Mouse (Mus musculus) MEL (cell line): ENCODE results near the gene Mpv17l2. TPM values are rescaled to one million over a fixed set of nuclear protein-coding genes. Genes with fewer than 3 reads are reported as not detected.

ENCODE experiments used
- DNase-seq: peaks from one replicate; pipeline ENCODE4 v3.0.0; 2011; ENCODE audit warnings: low read depth, low spot score
- H3K27ac ChIP-seq: 2 replicates; pipeline ENCODE4 v1.5.1; 2012; ENCODE audit warnings: low read depth, mild to moderate bottlenecking, control low read depth, low read length, moderate library complexity; ENCODE audit not compliant: control insufficient read depth
- H3K27me3 ChIP-seq, 2 experiments: fragments of 150-350 bp in 1 of 2; sonication (generic) in 1 of 2; 2 replicates each; pipeline ENCODE4 v1.6.1; 2012; ENCODE audit warnings: low read length in 2 of 2, mild to moderate bottlenecking in 2 of 2, improper control_type of control experiment in 1 of 2, moderate library complexity in 1 of 2; ENCODE audit not compliant: insufficient read depth in 2 of 2, control insufficient read depth in 1 of 2
- H3K36me3 ChIP-seq, 2 experiments: 2 replicates each; pipeline ENCODE4 v1.6.1; 2012 to 2014; ENCODE audit warnings: low read length in 2 of 2, improper control_type of control experiment in 1 of 2, inconsistent platforms in 1 of 2, mild to moderate bottlenecking in 1 of 2; ENCODE audit not compliant: insufficient read depth in 2 of 2, control insufficient read depth in 1 of 2
- H3K4me1 ChIP-seq, 2 experiments: fragments of 150-350 bp in 1 of 2; sonication (generic) in 1 of 2; 2 replicates each; pipeline ENCODE4 v1.6.1; 2012; ENCODE audit warnings: low read length in 2 of 2, improper control_type of control experiment in 1 of 2, mild to moderate bottlenecking in 1 of 2; ENCODE audit not compliant: insufficient read depth in 2 of 2, control insufficient read depth in 1 of 2
- H3K4me3 ChIP-seq, 2 experiments: fragments of 150-350 bp in 1 of 2; sonication (generic) in 1 of 2; 2 replicates each; pipeline ENCODE4 v1.5.1; 2012; ENCODE audit warnings: low read depth in 2 of 2, low read length in 2 of 2, mild to moderate bottlenecking in 2 of 2, moderate library complexity in 2 of 2, control low read depth in 1 of 2, improper control_type of control experiment in 1 of 2; ENCODE audit not compliant: control insufficient read depth in 1 of 2, insufficient read depth in 1 of 2
- H3K79me2 ChIP-seq: 2 replicates; pipeline ENCODE4 v1.6.1; 2012; ENCODE audit warnings: mild to moderate bottlenecking, low read length, moderate library complexity; ENCODE audit not compliant: control insufficient read depth, poor library complexity, insufficient read depth
- H3K9ac ChIP-seq: 2 replicates; pipeline ENCODE4 v1.6.1; 2012; ENCODE audit warnings: low read depth, mild to moderate bottlenecking, control low read depth, low read length, moderate library complexity; ENCODE audit not compliant: control insufficient read depth, poor library complexity, severe bottlenecking
- H3K9me3 ChIP-seq: fragments of 150-350 bp; sonication (generic); replicated peaks from 2 replicates; pipeline ENCODE4 v1.6.1; 2012; ENCODE audit warnings: mild to moderate bottlenecking, low read length, improper control_type of control experiment, moderate library complexity; ENCODE audit not compliant: insufficient read depth
- BHLHE40 ChIP-seq: IDR thresholded peaks from 2 replicates; pipeline ENCODE4 v1.6.1; 2012; ENCODE audit warnings: low read depth, mild to moderate bottlenecking, inconsistent platforms, low read length, improper control_type of control experiment, borderline replicate concordance
- CHD1 ChIP-seq: IDR thresholded peaks from 2 replicates; pipeline ENCODE4 v1.6.1; 2012; ENCODE audit warnings: low read depth, mild to moderate bottlenecking, inconsistent platforms, low read length, improper control_type of control experiment
- E2F4 ChIP-seq: IDR thresholded peaks from 2 replicates; pipeline ENCODE4 v1.6.1; 2011; ENCODE audit warnings: low read depth, low read length, improper control_type of control experiment, borderline replicate concordance
- ELF1 ChIP-seq: IDR thresholded peaks from 2 replicates; pipeline ENCODE4 v1.6.1; 2014; ENCODE audit warnings: low read depth, mild to moderate bottlenecking, inconsistent platforms, low read length, improper control_type of control experiment, moderate library complexity
- EP300 ChIP-seq, 2 experiments: IDR thresholded peaks; 2 replicates each; pipeline ENCODE4 v1.6.1; 2011; ENCODE audit warnings: improper control_type of control experiment in 2 of 2, low read length in 2 of 2, low read depth in 1 of 2, mild to moderate bottlenecking in 1 of 2
- ETS1 ChIP-seq: IDR thresholded peaks from 2 replicates; pipeline ENCODE4 v1.6.1; 2012; ENCODE audit warnings: low read depth, mild to moderate bottlenecking, inconsistent platforms, low read length, improper control_type of control experiment, moderate library complexity
- HCFC1 ChIP-seq: IDR thresholded peaks from 2 replicates; pipeline ENCODE4 v1.6.1; 2012; ENCODE audit warnings: low read depth, mild to moderate bottlenecking, inconsistent platforms, low read length, improper control_type of control experiment, moderate library complexity
- MAZ ChIP-seq: IDR thresholded peaks from 2 replicates; pipeline ENCODE4 v1.6.1; 2012; ENCODE audit warnings: low read depth, mild to moderate bottlenecking, inconsistent platforms, low read length, improper control_type of control experiment
- MEF2A ChIP-seq: IDR thresholded peaks from 2 replicates; pipeline ENCODE4 v1.6.1; 2014; ENCODE audit warnings: low read depth, mild to moderate bottlenecking, inconsistent platforms, low read length, improper control_type of control experiment; ENCODE audit not compliant: poor library complexity, insufficient replicate concordance, severe bottlenecking; ENCODE audit errors: extremely low read depth
- MYB ChIP-seq: IDR thresholded peaks from 2 replicates; pipeline ENCODE4 v1.6.1; 2011; ENCODE audit warnings: mild to moderate bottlenecking, low read depth, low read length, improper control_type of control experiment
- NELFE ChIP-seq: IDR thresholded peaks from 2 replicates; pipeline ENCODE4 v1.6.1; 2011; ENCODE audit warnings: low read depth, low read length, improper control_type of control experiment
- POLR2A ChIP-seq, 2 experiments: IDR thresholded peaks; 2 replicates each; pipeline ENCODE4 v1.6.1; 2011 to 2012; ENCODE audit warnings: low read length in 2 of 2, mild to moderate bottlenecking in 2 of 2, control low read depth in 1 of 2, improper control_type of control experiment in 1 of 2, low read depth in 1 of 2, moderate library complexity in 1 of 2; ENCODE audit not compliant: control insufficient read depth in 1 of 2, insufficient read depth in 1 of 2, poor library complexity in 1 of 2
- POLR2AphosphoS2 ChIP-seq: IDR thresholded peaks from 2 replicates; pipeline ENCODE4 v1.6.1; 2011; ENCODE audit warnings: low read length, improper control_type of control experiment
- RCOR1 ChIP-seq: IDR thresholded peaks from 2 replicates; pipeline ENCODE4 v1.6.1; 2012; ENCODE audit warnings: low read depth, mild to moderate bottlenecking, inconsistent platforms, low read length, improper control_type of control experiment
- SIN3A ChIP-seq: IDR thresholded peaks from 2 replicates; pipeline ENCODE4 v1.6.1; 2012; ENCODE audit warnings: low read length, improper control_type of control experiment, inconsistent platforms
- TAL1 ChIP-seq: IDR thresholded peaks from 2 replicates; pipeline ENCODE4 v1.6.1; 2012; ENCODE audit warnings: mild to moderate bottlenecking, inconsistent platforms, low read length, moderate library complexity, mixed read lengths
- USF1 ChIP-seq: IDR thresholded peaks from 2 replicates; pipeline ENCODE4 v1.6.1; 2014; ENCODE audit warnings: low read depth, mild to moderate bottlenecking, inconsistent platforms, low read length, improper control_type of control experiment, moderate library complexity
- polyA plus RNA-seq, 2 experiments: library from polyadenylated mRNA; stranded (reverse) in 1 of 2; unstranded in 1 of 2; fragments of >175 nt in 1 of 2; fragments of >200 nt in 1 of 2; gene quantifications; 2 replicates each; pipeline versions ENCODE4 v1.2.1 to v1.2.4; 2012; ENCODE audit warnings: low replicate concordance in 2 of 2, low read depth in 1 of 2; ENCODE audit not compliant: insufficient read length in 2 of 2, insufficient read depth in 1 of 2, missing spikeins in 1 of 2
- total RNA-seq: library from RNA; depleted of rRNA; stranded (reverse); fragments of 300-350 nt; gene quantifications from 2 replicates; pipeline ENCODE4 v1.2.3, GENCODE M21; 2012

The Mpv17l2 gene
- total and polyA plus RNA-seq, 3 experiments, result 52.8 to 102 TPM; not detected in 1

GRCm38 (mm10) chr8:70754043-70754870 lies 6.5 kb downstream of the Mpv17l2 start, which contains the start of gene Rab3a (continued):
- no peak for TF ChIP-seq E2F4
- no peak for TF ChIP-seq TAL1
- peak; percentile 63 for TF ChIP-seq NELFE
- no peak; the same call in 1 of the 2 replicates for TF ChIP-seq USF1

- peak; percentile 77 for TF ChIP-seq POLR2AphosphoS2
- TF ChIP-seq HCFC1, result peak; percentile 56; the same call in 1 of the 2 replicates
- TF ChIP-seq CHD1, result no peak
- TF ChIP-seq ETS1, result no peak
- 0 out of 2 replicates have a peak, but pooled peaks have one; percentile 3 for TF ChIP-seq BHLHE40
- TF ChIP-seq EP300 (IDR thresholded peaks at IDR 0.05; ENCODE audit: low read depth in 1 of 2, low read length in 2 of 2), result no peak
- 0 out of 2 replicates have a peak, but pooled peaks have one; percentile 50 for TF ChIP-seq MEF2A
- peak; percentile 72 for TF ChIP-seq ELF1
- TF ChIP-seq POLR2A (IDR thresholded peaks at IDR 0.05; ENCODE audit: control insufficient read depth in 1 of 2, insufficient read depth in 1 of 2, low read depth in 1 of 2, low read length in 2 of 2, poor library complexity in 1 of 2), result peak; percentile 43 to 72; a peak in 2 of 4 replicates
- TF ChIP-seq RCOR1, result 0 out of 2 replicates have a peak, but pooled peaks have one; percentile 12
- TF ChIP-seq NELFE, result peak; percentile 71
- no peak for TF ChIP-seq MYB
- 0 out of 2 replicates have a peak, but pooled peaks have one; percentile 69 for TF ChIP-seq SIN3A
- TF ChIP-seq MAZ, result 0 out of 2 replicates have a peak, but pooled peaks have one; percentile 45
- H3K9ac ChIP-seq, result peak overlapping the region; percentile 82
- no peaks in the 10 kb centered on the region for H3K9me3 ChIP-seq
- H3K36me3 ChIP-seq, result peaks cover 0 to 15% of the 10 kb centered on the region in 2 experiments; a peak in 2 of 4 replicates
- peak overlapping the region; percentile 84 for H3K27ac ChIP-seq
- H3K4me1 ChIP-seq, result peaks cover 3 to 17% of the 10 kb centered on the region in 2 experiments; a peak in 3 of 4 replicates
- H3K79me2 ChIP-seq, result no peaks in the 10 kb centered on the region; the same call in 1 of the 2 replicates
- DNase-seq, result peak; percentile 88
- peak overlapping the region; percentile 66 to 67 for H3K4me3 ChIP-seq
- no peaks in the 10 kb centered on the region for H3K27me3 ChIP-seq
Observed at GRCm38 (mm10) chr8:70753151-70753550, 7.6 kb downstream of the Mpv17l2 start.
